Mouse (Mus musculus) limb, embryonic 12.5 days (tissue): ENCODE data around the gene Ptpn14. TPM values are rescaled to one million over a fixed set of nuclear protein-coding genes. Genes with fewer than 3 reads are reported as not detected.
A peak's percentile ranks its signal among the peaks of the same experiment; 100 is the strongest.

Source experiments
- ATAC-seq: fragments of 200-750 bp; cut with Nextera tagmentation; 2 replicates; pipeline ENCODE4 v1.8.0; 2017; ENCODE audit warnings: low read depth, moderate TSS enrichment; ENCODE audit not compliant: insufficient number of reproducible peaks, insufficient read depth, low FRiP score, low TSS enrichment
- H3K27ac ChIP-seq: fragments of 300-500 bp; sonication (generic); 2 replicates; pipeline ENCODE4 v1.5.1; 2016; ENCODE audit warnings: mild to moderate bottlenecking, moderate library complexity
- H3K27me3 ChIP-seq: fragments of 300-500 bp; sonication (generic); 2 replicates; pipeline ENCODE4 v1.6.1; 2016; ENCODE audit warnings: mild to moderate bottlenecking, moderate library complexity
- H3K36me3 ChIP-seq: fragments of 300-500 bp; sonication (generic); 2 replicates; pipeline ENCODE4 v1.6.1; 2016; ENCODE audit warnings: mild to moderate bottlenecking, moderate library complexity
- H3K4me1 ChIP-seq: fragments of 300-500 bp; sonication (generic); replicated peaks from 2 replicates; pipeline ENCODE4 v1.6.1; 2016
- H3K4me2 ChIP-seq: fragments of 300-500 bp; sonication (generic); 2 replicates; pipeline ENCODE4 v1.6.1; 2016; ENCODE audit warnings: mild to moderate bottlenecking, moderate library complexity
- H3K4me3 ChIP-seq: fragments of 300-500 bp; sonication (generic); replicated peaks from 2 replicates; pipeline ENCODE4 v1.5.1; 2016; ENCODE audit warnings: mild to moderate bottlenecking
- H3K9ac ChIP-seq: fragments of 300-500 bp; sonication (generic); replicated peaks from 2 replicates; pipeline ENCODE4 v1.6.1; 2016; ENCODE audit warnings: mild to moderate bottlenecking, moderate library complexity
- H3K9me3 ChIP-seq: fragments of 300-500 bp; sonication (generic); 2 replicates; pipeline ENCODE4 v1.6.1; 2016; ENCODE audit warnings: mild to moderate bottlenecking, moderate library complexity
- WGBS: fragments of 180-500 bp; shearing (Covaris S2); methylation state at CpG from one replicate; pipeline ENCODE4 v1.1.7; 2016; 5-methylcytosine and 5-hydroxymethylcytosine counted together
- polyA plus RNA-seq: library from polyadenylated mRNA; unstranded; fragments of >200 nt; fragmentation: Nextera tagmentation; extraction: Ambion mirVana; gene quantifications from 2 replicates; pipeline ENCODE4 v1.2.1, GENCODE M21; 2016

Ptpn14 gene
- polyA plus RNA-seq, 1 experiment from 2014 or later: 9.6 TPM

DNA sequence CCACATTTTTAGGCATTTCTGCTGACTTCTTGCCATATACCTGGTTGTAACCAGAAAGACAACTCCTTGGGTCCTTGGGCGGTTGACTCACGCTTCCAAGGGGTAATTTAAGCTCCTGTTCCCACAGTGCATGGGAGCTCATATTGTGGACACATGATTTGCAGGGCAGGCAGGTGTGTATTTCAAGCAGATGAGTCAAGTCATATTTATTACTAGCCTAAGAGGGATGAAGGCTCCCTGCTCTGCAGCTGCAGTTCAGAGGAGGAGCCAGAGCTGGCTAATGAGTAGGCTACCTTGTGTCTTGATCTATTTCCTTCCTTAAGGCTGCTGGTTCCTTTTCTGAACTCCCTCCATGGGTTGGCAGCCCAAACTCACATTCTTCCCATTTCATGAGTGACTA, 83.7 kb downstream of the Ptpn14 start:
- H3K9ac ChIP-seq: no peak overlapping the region
- no peak overlapping the region for H3K4me2 ChIP-seq
- H3K9me3 ChIP-seq: no peaks in the 10 kb centered on the region
- H3K4me1 ChIP-seq: no peaks in the 10 kb centered on the region
- H3K27ac ChIP-seq: no peak overlapping the region
- ATAC-seq: no peak
- no peak overlapping the region for H3K4me3 ChIP-seq
- 77% methylated on average over 2 of the region's 2 CpGs for WGBS
- H3K27me3 ChIP-seq: no peaks in the 10 kb centered on the region
- peaks cover 11% of the 10 kb centered on the region; the same call in 1 of the 2 replicates for H3K36me3 ChIP-seq

DNA sequence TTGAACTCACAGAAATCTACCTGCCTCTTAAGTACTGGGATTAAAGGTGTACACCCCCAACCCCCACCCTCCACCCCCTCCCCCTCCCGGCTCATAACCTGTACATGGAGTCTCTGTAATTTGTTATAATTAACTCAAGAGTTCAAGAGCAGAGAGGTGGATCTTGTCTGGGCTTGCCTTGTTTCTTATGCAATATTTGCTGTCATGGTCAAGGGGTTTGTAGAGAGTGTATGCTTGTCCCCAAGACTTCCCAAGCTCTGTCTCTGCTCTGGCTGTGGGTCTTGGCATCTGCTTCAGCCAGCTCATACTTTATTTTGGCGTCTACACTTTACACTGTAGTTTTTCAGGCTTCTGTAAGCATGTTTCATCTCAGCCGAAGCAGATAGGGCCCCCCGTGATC, 86.3 kb downstream of the Ptpn14 start:
- no peak for ATAC-seq

DNA sequence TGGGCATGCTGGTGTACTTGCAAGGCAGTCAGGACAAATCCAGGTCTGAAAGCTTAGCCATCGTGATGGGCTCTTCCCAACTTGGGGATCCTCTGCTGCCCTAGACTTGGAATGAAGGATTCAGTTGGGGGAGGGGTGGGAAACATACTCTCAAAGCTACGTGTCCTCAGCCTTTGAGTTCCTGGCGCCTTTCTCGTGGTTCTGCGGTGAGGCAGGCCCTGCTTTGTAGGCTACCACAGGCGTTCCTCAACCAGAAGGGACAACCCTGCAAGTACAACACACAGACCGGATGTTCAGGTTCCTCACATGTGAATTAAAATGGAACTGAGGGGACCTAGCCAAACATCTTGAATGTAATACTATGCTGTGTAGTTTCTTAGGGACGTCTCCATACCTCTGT, 89.0 kb downstream of the Ptpn14 start:
- H3K36me3 ChIP-seq: peaks cover 4% of the 10 kb centered on the region; the same call in 1 of the 2 replicates
- H3K27ac ChIP-seq: no peak overlapping the region
- H3K4me1 ChIP-seq: 0 out of 2 replicates have a peak, but pooled peaks cover 9% of the 10 kb centered on the region
- no peak overlapping the region for H3K4me2 ChIP-seq
- H3K9ac ChIP-seq: no peak overlapping the region
- no peak overlapping the region for H3K4me3 ChIP-seq
- WGBS: 87% methylated on average over 8 of the region's 8 CpGs
- no peak for ATAC-seq
- no peaks in the 10 kb centered on the region for H3K9me3 ChIP-seq
- no peaks in the 10 kb centered on the region for H3K27me3 ChIP-seq

More for the DNA sequence above, 86.3 kb downstream of the Ptpn14 start:
- 70% methylated on average over 4 of the region's 4 CpGs for WGBS
- no peaks in the 10 kb centered on the region for H3K9me3 ChIP-seq
- H3K27me3 ChIP-seq: no peaks in the 10 kb centered on the region
- no peak overlapping the region for H3K9ac ChIP-seq
- no peak overlapping the region for H3K4me2 ChIP-seq
- 0 out of 2 replicates have a peak, but pooled peaks cover 9% of the 10 kb centered on the region for H3K4me1 ChIP-seq
- no peak overlapping the region for H3K27ac ChIP-seq
- peaks cover 4% of the 10 kb centered on the region; the same call in 1 of the 2 replicates for H3K36me3 ChIP-seq
- no peak overlapping the region for H3K4me3 ChIP-seq

DNA sequence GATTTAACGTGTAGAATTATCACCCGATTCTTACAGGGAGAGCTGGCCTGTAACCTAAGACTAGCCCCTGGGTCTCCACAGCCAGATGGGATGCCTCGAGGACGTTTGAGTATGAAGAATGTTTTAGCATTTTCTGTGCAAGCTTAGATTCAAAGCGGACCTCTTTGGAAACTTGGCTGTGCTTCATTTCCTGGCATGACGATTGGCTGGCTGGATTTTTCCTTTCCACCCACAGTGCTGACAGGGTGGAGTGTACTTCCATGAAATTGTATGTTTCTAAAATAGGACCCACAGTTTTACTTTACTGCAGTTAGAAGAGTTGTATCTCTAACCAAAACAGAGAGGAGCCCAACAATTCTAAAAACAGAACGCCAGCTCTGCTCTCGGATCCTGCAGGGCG, 89.7 kb downstream of the Ptpn14 start:
- Histone ChIP-seq H3K27ac (no peak overlapping the region), H3K4me2 (no peak overlapping the region), H3K36me3 (peaks cover under 1% of the 10 kb centered on the region; the same call in 1 of the 2 replicates), H3K4me1 (0 out of 2 replicates have a peak, but pooled peaks cover 9% of the 10 kb centered on the region), H3K9me3 (no peaks in the 10 kb centered on the region), H3K4me3 (no peak overlapping the region), H3K9ac (no peak overlapping the region), H3K27me3 (no peaks in the 10 kb centered on the region)
- WGBS: 73% methylated on average over 9 of the region's 9 CpGs
- no peak for ATAC-seq

DNA sequence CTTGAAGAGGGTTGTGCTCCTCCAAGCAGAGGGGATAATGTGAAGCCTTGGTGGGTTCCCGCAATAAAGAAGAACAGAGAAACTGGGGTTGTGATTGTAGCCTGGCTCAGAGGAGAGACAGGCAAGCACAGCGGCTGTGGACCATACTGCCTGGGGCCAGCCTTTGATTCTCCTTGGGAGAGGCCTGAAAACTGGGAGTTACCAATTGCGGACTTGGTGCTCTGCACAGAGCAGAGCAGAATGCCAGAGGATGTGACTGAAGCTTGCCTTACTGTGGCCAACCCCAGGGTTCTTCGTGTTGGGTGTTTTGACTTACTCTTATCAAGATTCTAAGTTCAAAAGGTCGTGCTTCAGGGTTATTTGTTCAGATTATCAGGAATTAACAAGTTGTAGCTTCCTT, 92.0 kb downstream of the Ptpn14 start:
- Histone ChIP-seq H3K27me3 (no peaks in the 10 kb centered on the region), H3K4me3 (no peak overlapping the region), H3K9ac (no peak overlapping the region), H3K4me1 (0 out of 2 replicates have a peak, but pooled peaks cover 9% of the 10 kb centered on the region), H3K4me2 (no peak overlapping the region), H3K36me3 (peaks cover 6% of the 10 kb centered on the region; the same call in 1 of the 2 replicates), H3K9me3 (0 out of 2 replicates have a peak, but pooled peaks cover 8% of the 10 kb centered on the region), H3K27ac (no peak overlapping the region)
- ATAC-seq: no peak
- 54% methylated on average over 5 of the region's 5 CpGs for WGBS

DNA sequence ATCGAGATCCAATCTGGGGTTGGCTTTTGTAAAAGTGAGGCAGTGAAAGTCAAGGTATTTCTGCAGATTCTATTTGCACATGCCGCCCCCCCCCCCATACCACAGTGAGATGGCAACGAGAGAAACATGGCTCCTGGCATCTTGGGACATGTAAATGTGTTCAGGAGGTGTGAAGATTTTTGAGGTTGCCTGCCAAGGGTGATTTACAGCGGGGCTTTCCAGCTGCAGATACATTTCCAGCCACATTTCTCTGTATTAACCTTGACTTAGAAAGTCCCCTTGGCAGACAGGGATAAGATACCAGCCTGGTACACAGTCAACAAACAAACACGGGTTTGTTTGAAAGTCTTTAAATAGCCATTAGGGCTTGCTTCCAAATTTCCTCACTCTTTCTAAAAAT, 96.4 kb downstream of the Ptpn14 start:
- Histone ChIP-seq H3K4me1 (no peaks in the 10 kb centered on the region), H3K9ac (no peak overlapping the region), H3K4me3 (no peak overlapping the region), H3K27me3 (no peaks in the 10 kb centered on the region), H3K4me2 (no peak overlapping the region), H3K27ac (no peak overlapping the region), H3K36me3 (peaks cover 38% of the 10 kb centered on the region), H3K9me3 (0 out of 2 replicates have a peak, but pooled peaks cover 8% of the 10 kb centered on the region)
- WGBS: 78% methylated on average over 5 of the region's 5 CpGs
- no peak for ATAC-seq

DNA sequence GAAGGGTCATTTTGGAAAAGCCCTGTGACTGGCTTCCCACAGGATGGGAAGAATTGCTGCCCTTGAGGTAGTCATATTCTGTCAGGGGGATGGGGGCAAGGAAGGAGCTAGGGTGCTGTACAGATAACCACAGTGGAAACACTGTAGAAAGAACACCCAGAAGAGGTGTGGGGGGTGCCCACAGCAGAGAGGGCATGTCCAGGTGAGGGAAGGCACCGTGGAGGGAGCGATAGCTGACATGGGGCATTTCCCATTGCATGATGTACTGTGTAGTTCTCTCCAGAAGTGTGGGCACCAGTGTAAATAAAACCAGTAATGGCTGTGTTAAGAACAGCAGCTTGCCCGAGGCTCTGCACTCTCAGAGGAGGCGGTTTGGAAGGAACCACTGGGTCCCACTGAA, 102.3 kb downstream of the Ptpn14 start:
- Histone ChIP-seq H3K4me1 (peaks cover 10% of the 10 kb centered on the region), H3K4me3 (no peak overlapping the region), H3K4me2 (peak overlapping the region; percentile 31; the same call in 1 of the 2 replicates), H3K9ac (no peak overlapping the region), H3K27ac (peak overlapping the region; percentile 56; the same call in 1 of the 2 replicates), H3K9me3 (no peaks in the 10 kb centered on the region), H3K27me3 (no peaks in the 10 kb centered on the region), H3K36me3 (peaks cover 57% of the 10 kb centered on the region)
- ATAC-seq: no peak
- whole genome bisulfite sequencing: 31% methylated on average over 4 of the region's 4 CpGs

DNA sequence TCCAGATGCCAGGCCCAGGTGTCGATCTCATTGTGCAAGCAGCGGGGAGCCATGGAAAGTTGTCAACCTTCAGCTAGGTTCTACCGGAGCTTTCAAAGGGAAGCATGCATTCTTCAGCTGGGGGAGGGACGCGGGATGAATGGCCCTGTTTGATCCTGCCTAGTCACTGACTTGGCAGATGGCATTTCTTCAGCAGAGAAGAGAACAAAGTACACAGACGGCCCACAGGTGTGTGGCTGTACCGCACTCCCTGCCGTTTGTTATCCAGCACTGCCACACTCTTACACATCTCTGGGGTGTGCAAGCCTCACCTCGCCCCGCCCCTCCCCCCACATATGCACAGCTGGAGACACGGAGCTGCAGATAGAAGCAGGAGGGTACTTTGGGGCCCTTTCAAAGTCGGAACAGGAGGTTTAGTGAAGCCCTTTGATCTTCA, 102.7 kb downstream of the Ptpn14 start:
- H3K4me1 ChIP-seq: peaks cover 10% of the 10 kb centered on the region
- no peak for ATAC-seq
- H3K4me2 ChIP-seq: peak overlapping the region; percentile 31
- H3K9me3 ChIP-seq: no peaks in the 10 kb centered on the region
- 6% methylated on average over 12 of the region's 12 CpGs for WGBS
- peak overlapping the region; percentile 56; the same call in 1 of the 2 replicates for H3K27ac ChIP-seq
- peaks cover 57% of the 10 kb centered on the region for H3K36me3 ChIP-seq
- no peak overlapping the region for H3K9ac ChIP-seq
- no peak overlapping the region for H3K4me3 ChIP-seq
- no peaks in the 10 kb centered on the region for H3K27me3 ChIP-seq

DNA sequence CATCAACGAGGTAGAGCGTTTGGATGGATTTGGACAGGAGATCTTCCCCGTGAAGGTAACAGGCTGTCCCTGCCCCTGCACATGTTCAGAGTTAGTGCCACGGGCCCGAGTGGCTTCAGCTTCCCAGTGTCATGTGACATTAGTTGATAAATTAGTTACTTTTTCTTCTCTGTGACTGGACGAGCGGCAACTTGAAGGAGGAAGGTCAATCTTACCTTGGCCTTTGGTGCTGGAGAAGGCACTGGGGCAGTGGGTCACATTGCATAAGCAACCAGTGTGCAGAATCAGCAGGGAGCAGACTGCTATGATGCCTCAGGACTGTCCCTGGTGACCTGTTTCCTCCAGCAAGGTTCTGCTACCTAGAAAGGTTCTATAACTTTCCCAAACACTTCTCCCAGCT, 105.3 kb downstream of the Ptpn14 start:
- H3K4me2 ChIP-seq: no peak overlapping the region
- 70% methylated on average over 7 of the region's 7 CpGs for WGBS
- H3K4me3 ChIP-seq: no peak overlapping the region
- no peak overlapping the region for H3K27ac ChIP-seq
- H3K4me1 ChIP-seq: peaks cover 10% of the 10 kb centered on the region
- no peaks in the 10 kb centered on the region for H3K9me3 ChIP-seq
- H3K9ac ChIP-seq: no peak overlapping the region
- peaks cover 59% of the 10 kb centered on the region for H3K36me3 ChIP-seq
- no peak for ATAC-seq
- H3K27me3 ChIP-seq: no peaks in the 10 kb centered on the region

DNA sequence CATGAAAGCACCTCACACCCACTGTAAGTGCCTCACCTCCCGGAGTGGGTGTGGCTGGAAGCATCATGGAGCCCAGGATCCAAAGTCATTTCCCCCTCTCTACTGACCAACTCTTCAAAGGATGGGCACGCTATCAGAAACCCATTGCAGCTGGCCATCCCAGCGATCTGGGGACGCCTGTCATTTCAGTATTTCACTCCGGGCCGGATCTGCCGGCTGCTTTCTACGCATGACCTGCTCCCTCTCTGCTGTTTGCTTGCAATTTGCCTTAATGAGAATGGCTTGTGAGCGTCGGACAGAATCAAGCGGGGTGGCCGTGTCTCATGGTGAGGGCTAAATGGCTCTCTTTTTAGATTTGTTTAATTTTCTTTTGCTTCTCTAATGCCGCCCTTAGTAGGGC, 106.1 kb downstream of the Ptpn14 start:
- Histone ChIP-seq H3K27me3 (no peaks in the 10 kb centered on the region), H3K4me1 (peaks cover 10% of the 10 kb centered on the region), H3K4me2 (no peak overlapping the region), H3K4me3 (no peak overlapping the region), H3K9ac (no peak overlapping the region), H3K36me3 (peaks cover 60% of the 10 kb centered on the region), H3K27ac (no peak overlapping the region), H3K9me3 (no peaks in the 10 kb centered on the region)
- no peak for ATAC-seq
- 62% methylated on average over 13 of the region's 13 CpGs for WGBS

DNA sequence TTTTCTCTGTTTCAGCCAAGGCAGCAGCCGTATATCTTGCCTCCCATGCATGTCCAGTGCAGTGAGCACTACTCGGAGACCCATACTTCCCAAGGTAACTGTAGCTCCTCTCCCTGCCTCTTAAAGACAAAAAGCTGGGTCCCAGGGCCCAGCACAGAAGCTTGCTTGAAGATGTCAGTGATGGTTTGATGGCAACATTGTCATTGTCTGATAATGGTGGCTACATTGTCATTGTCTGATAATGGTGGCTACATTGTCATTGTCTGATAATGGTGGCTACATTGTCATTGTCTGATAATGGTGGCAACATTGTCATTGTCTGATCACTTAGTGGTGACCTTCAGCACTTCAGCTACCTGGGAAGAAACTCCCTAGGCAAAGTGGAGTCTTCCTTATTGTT, 118.3 kb downstream of the Ptpn14 start:
- 76% methylated on average over 2 of the region's 2 CpGs for WGBS
- H3K27me3 ChIP-seq: no peaks in the 10 kb centered on the region
- peaks cover 78% of the 10 kb centered on the region for H3K36me3 ChIP-seq
- H3K9me3 ChIP-seq: no peaks in the 10 kb centered on the region
- H3K4me2 ChIP-seq: no peak overlapping the region
- H3K4me3 ChIP-seq: no peak overlapping the region
- ATAC-seq: no peak
- H3K4me1 ChIP-seq: peaks cover 11% of the 10 kb centered on the region
- no peak overlapping the region for H3K9ac ChIP-seq
- H3K27ac ChIP-seq: peak overlapping the region; percentile 45; the same call in 1 of the 2 replicates

DNA sequence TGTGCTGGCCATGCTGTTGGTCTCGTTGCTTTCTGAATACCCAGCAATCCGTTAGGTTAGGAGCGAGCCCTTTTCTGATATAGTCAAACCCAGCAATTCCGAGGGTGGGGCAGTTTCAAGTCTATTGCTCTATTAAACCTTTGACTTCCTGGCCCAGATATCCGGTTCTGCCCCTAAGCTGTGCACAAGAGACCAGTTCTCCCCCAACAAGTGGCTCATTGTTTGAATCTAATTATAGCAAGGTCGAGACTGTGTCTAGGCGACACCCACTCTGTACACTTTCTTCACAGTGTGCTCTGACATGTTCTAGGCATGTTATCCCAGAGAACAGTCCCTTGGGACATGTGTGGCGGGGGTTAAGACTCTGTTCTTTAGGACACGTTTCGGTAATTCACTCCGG, 121.5 kb downstream of the Ptpn14 start:
- Histone ChIP-seq H3K9ac (no peak overlapping the region), H3K4me2 (no peak overlapping the region), H3K4me3 (no peak overlapping the region), H3K4me1 (peaks cover 18% of the 10 kb centered on the region), H3K27me3 (no peaks in the 10 kb centered on the region), H3K9me3 (no peaks in the 10 kb centered on the region), H3K27ac (peak overlapping the region; percentile 71), H3K36me3 (peaks cover 72% of the 10 kb centered on the region)
- ATAC-seq: no peak; the same call in 1 of the 2 replicates
- WGBS: 76% methylated on average over 11 of the region's 11 CpGs
